Mouse (Mus musculus): ENCODE results near the gene Zfp955a.
"Not testable (repeated sequence)": the region's sequence is repeated elsewhere in the genome, so short reads cannot be mapped to it uniquely, and the experiment has no call there.

Gene Zfp955a

DNA sequence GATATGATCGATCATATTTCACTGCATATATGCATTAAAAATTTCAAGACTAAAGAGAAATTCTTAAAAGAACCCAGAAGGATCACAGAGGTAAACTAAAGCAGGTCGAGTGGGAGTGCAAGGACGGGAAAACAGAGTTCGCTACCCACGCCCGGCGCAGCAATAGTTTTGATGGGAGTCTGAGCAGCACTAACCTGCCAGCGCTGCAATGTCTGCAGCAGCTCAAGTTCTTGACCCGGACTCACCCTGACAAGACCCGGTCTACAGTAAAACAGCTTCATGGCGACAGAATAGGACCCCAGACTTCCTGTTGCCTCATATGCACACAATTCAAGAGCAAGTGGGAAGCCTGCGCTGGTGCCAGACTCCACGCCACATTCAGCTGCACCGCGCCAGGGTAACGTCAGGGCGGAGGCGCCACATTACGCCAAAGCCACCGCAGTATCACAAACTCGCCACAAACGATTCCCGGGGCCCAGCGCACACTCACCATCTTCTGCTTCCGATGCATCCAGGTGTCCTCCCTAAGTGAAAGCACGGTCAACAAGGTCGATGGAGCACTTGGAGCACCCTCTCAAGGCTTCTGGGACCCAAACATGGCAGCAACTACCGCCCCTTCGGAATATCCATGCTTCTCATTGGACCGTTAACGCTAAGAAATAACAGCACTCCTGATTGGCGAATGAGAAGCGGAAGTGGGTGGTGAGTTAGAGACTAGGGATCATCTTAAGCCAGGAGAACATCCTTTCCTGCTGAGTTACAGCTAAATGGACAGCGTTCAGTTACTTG, at the start of gene Zfp955a:
Zfp955a (minus strand) TSS at position 616 of the 789 bp plus-strand sequence.
- not testable (repeated sequence) for DNase-seq (ENCODE audit: low spot score in 2 of 2)

DNA sequence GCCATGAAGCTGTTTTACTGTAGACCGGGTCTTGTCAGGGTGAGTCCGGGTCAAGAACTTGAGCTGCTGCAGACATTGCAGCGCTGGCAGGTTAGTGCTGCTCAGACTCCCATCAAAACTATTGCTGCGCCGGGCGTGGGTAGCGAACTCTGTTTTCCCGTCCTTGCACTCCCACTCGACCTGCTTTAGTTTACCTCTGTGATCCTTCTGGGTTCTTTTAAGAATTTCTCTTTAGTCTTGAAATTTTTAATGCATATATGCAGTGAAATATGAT, 34.9 kb upstream of the Zfp955a start:
- DNase-seq (ENCODE audit: low spot score in 2 of 2): not testable (repeated sequence)

GRCm38 (mm10) chr17:33289039-33289875, 34.3 kb upstream of the Zfp955a start, which contains the start of gene Zfp955b:
Gene Zfp955b, plus strand, starts transcription at chr17:33289544.
- not testable (repeated sequence) for DNase-seq (ENCODE audit: low spot score in 2 of 2)

DNA sequence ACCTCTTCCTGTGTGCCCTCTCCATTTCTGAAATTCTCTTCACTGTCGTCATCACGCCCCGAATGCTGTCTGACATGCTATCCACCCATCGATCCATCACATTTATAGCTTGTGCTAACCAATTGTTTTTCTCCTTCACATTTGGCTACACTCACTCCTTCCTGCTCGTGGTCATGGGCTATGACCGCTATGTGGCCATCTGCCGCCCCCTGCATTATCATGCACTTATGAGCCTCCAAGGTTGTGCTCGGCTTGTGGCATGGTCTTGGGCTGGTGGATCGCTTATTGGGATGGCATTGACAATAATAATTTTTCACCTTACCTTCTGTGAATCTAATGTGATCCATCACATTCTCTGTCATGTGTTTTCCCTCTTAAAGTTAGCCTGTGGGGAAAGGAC, 14.0 kb upstream of the Zfp955a start:
- no peak for DNase-seq (ENCODE audit: low spot score in 2 of 2)

DNA sequence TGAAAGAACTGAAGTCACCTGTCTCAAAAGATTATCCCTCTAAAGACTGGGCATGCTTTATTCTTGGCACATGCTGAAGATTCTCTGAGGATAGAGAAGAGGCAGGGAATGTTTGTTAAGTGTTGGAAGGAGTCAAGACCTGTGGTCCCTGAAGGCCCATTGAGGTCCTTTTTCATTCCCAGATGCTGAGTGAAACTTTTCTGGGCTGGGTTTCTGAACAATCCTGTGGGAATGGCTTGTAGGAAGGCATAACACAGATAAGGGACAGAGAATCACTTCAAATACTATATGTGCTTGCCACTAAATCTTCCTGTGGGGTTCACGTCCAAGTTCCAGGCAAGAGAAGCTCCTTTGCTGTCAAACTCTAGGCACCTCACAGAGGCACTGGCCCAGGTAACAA, 9.4 kb upstream of the Zfp955a start, which contains the start of gene Olfr63:
Olfr63 (plus strand) TSS at position 301 of the 400 bp plus-strand sequence.
- DNase-seq (ENCODE audit: low spot score in 2 of 2): no peak

DNA sequence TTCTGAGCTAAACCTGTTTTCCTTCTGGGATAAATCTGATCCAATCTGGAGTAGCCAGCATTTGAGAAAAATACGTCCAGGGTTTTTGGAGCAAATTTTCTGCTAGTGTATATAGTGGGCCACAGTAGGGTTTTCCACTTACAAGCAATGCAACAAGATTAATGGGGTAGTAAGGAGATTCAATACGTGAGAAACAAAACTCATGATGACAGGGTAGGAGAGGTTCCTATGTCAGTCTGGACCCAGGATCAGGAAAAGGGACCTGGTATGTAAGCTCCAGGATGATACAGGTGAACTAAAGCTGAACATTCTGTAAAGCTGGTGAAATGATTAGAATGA, 343 bp upstream of the Zfp955a start:
- DNase-seq (ENCODE audit: low spot score in 2 of 2): not testable (repeated sequence)

GRCm38 (mm10) chr17:33236646-33237045, 18.3 kb downstream of the Zfp955a start:
- not testable (repeated sequence) for DNase-seq (ENCODE audit: low spot score in 2 of 2)

DNA sequence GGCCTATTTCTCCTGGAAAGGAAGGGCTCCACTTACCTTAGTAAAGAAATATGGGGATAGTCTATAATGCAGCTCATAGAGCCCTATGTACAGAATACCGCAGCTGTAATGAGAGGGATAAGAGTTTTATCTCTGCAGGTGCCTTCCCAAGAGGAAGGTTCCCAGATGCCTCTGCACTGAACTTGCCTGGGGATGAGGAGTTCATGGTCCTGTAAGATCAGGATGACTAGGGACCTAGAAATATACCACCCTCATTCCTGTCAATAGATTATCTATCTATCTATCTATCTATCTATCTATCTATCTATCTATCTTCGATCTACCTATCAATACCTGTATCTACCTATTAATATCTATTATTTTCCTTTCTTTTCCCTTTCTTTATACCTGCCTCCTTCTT, 33.4 kb downstream of the Zfp955a start, which contains the start of gene Olfr1564:
Olfr1564 (minus strand) TSS at position 101 of the 400 bp plus-strand sequence.
- no peak for DNase-seq (ENCODE audit: low spot score in 2 of 2)

DNA sequence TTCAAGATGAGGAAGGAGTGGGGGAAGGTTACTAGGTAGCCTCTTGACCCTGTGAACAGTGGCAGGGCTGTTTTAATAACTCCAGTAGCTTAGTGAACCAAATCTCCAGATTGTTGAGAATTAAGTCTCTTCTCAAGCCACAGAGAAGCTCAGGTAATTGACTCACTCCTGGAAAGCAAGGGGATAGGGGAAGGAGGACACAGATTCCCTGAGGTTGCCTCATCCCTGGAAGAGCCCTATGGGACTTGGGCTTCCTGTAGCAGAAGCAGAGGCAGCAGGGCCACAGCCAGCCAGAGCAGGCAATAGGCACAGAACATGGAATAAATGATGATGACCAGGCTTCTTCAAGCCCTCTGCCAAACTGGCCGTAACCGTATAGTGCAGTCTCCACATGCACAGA, 63.9 kb downstream of the Zfp955a start, which contains the start of gene Olfr239:
Olfr239 (plus strand) TSS at position 301 of the 400 bp plus-strand sequence.
- not testable (repeated sequence) for DNase-seq (ENCODE audit: low spot score in 2 of 2)
